Mouse (Mus musculus): ENCODE data around the gene Hipk4.
A peak's percentile ranks its signal among the peaks of the same experiment; 100 is the strongest.

The Hipk4 gene

GRCm38 (mm10) chr7:27522967-27523366, at the start of gene Hipk4:
TSS of gene Hipk4 (plus strand) at chr7:27523267.
- DNase-seq (ENCODE audit: low read depth, low spot score), result no peak

- no peak for DNase-seq (ENCODE audit: low read depth, low spot score)
Measured at GRCm38 (mm10) chr7:27473835-27474489, 49.1 kb upstream of the Hipk4 start.

- peak; percentile 98 for DNase-seq (ENCODE audit: low read depth, low spot score)
Measured at GRCm38 (mm10) chr7:27474490-27474954, 48.5 kb upstream of the Hipk4 start.

- DNase-seq (ENCODE audit: low read depth, low spot score), result no peak
Measured at GRCm38 (mm10) chr7:27475596-27475995, 47.5 kb upstream of the Hipk4 start.

GRCm38 (mm10) chr7:27476098-27476635, 46.9 kb upstream of the Hipk4 start:
- DNase-seq (ENCODE audit: low read depth, low spot score), result no peak

GRCm38 (mm10) chr7:27478561-27478960, 44.5 kb upstream of the Hipk4 start:
- no peak for DNase-seq (ENCODE audit: low read depth, low spot score)

- no peak for DNase-seq (ENCODE audit: low read depth, low spot score)
Measured at GRCm38 (mm10) chr7:27479750-27480149, 43.3 kb upstream of the Hipk4 start.

GRCm38 (mm10) chr7:27480506-27480905, 42.6 kb upstream of the Hipk4 start:
- DNase-seq (ENCODE audit: low read depth, low spot score), result no peak

GRCm38 (mm10) chr7:27480927-27481626, 42.0 kb upstream of the Hipk4 start:
- DNase-seq (ENCODE audit: low read depth, low spot score), result no peak

GRCm38 (mm10) chr7:27481627-27481969, 41.5 kb upstream of the Hipk4 start:
- peak; percentile 70 for DNase-seq (ENCODE audit: low read depth, low spot score)

- DNase-seq (ENCODE audit: low read depth, low spot score), result no peak
Measured at GRCm38 (mm10) chr7:27483860-27484259, 39.2 kb upstream of the Hipk4 start.

- no peak for DNase-seq (ENCODE audit: low read depth, low spot score)
Measured at GRCm38 (mm10) chr7:27486102-27486769, 36.8 kb upstream of the Hipk4 start.

GRCm38 (mm10) chr7:27486770-27487697, 36.0 kb upstream of the Hipk4 start, which contains the start of gene Sertad1:
TSS of gene Sertad1 (plus strand) at chr7:27486910.
- DNase-seq (ENCODE audit: low read depth, low spot score), result peak; percentile 99

- DNase-seq (ENCODE audit: low read depth, low spot score), result no peak
Measured at GRCm38 (mm10) chr7:27487740-27488268, 35.3 kb upstream of the Hipk4 start.

GRCm38 (mm10) chr7:27489270-27489869, 33.7 kb upstream of the Hipk4 start:
- no peak for DNase-seq (ENCODE audit: low read depth, low spot score)

- no peak for DNase-seq (ENCODE audit: low read depth, low spot score)
Measured at GRCm38 (mm10) chr7:27490227-27490542, 32.9 kb upstream of the Hipk4 start.

GRCm38 (mm10) chr7:27490543-27491329, 32.3 kb upstream of the Hipk4 start:
- DNase-seq (ENCODE audit: low read depth, low spot score), result peak; percentile 89

- no peak for DNase-seq (ENCODE audit: low read depth, low spot score)
Measured at GRCm38 (mm10) chr7:27491856-27492255, 31.2 kb upstream of the Hipk4 start.

GRCm38 (mm10) chr7:27493022-27493421, 30.0 kb upstream of the Hipk4 start:
- DNase-seq (ENCODE audit: low read depth, low spot score), result no peak

- no peak for DNase-seq (ENCODE audit: low read depth, low spot score)
Measured at GRCm38 (mm10) chr7:27493450-27493849, 29.6 kb upstream of the Hipk4 start.
